Mouse (Mus musculus): ENCODE results near the gene Zkscan3. TPM values are rescaled to one million over a fixed set of nuclear protein-coding genes. Genes with fewer than 3 reads are reported as not detected.
A peak's percentile ranks its signal among the peaks of the same experiment; 100 is the strongest.

The Zkscan3 gene
- 10 to 100 TPM; 55.7 to 74.1 (median 68.0) TPM for total RNA-seq (2022)

DNA sequence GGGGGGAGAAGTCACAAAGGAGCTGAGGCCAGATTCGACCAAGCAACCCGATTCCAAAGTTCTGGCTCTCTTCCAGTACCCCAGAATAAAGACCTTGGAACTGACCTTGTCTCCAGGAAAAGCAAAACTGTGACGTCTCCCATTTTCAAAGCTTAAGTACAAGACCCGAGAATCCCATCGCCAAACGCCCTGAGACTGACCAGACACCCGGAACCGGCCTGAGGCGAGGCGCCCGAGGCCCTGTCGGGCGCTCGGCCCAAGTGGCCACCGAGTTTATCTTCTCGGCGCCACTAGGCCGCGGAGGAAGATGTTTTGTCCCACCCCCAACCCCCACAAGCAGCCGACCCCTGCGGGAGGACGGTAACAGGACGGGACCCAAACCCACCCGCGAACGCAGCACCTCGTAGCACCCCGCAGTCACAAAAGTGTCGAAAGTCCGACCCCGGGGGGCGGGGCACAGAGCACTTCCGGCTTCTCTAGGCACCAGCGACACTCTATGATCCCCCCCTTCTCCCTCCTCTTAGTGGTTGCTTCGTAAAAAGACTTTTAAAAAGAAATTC is at the start of gene Zkscan3:
Zkscan3 (minus strand) TSS at position 469 of the 560 bp plus-strand sequence.
- peak; percentile 68 for DNase-seq

GRCm38 (mm10) chr13:21447856-21448614 is 45.5 kb upstream of the Zkscan3 start:
- DNase-seq: no peak

GRCm38 (mm10) chr13:21446796-21447195 is 44.2 kb upstream of the Zkscan3 start:
- DNase-seq: no peak

- no peak for DNase-seq
Measured at GRCm38 (mm10) chr13:21441207-21441572, 38.6 kb upstream of the Zkscan3 start.

GRCm38 (mm10) chr13:21440503-21441206 is 38.1 kb upstream of the Zkscan3 start, which contains the start of gene Pgbd1:
Gene Pgbd1, minus strand, starts transcription at chr13:21441058.
- DNase-seq: peak; percentile 76

- no peak for DNase-seq
Measured at GRCm38 (mm10) chr13:21435476-21435875, 32.9 kb upstream of the Zkscan3 start.

DNA sequence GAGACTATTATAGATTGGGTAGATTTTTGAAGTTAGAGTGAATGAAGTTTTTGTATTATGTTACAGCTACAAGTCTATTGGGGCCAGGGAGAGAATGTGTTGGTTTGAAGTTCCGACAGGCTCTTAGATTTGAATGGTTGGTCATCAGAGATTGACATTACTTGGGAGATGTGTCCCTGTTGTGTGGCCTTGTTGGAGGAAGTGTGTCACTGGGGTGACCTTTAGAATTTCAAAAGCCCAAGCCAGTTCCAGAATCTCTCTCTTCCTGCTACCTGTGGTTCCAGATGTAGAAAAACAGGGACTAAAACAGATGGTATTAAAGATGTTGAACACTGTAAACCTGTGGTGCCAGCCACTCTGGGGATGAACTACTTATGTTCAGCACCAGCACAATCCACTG is 25.1 kb upstream of the Zkscan3 start:
- no peak for DNase-seq

DNA sequence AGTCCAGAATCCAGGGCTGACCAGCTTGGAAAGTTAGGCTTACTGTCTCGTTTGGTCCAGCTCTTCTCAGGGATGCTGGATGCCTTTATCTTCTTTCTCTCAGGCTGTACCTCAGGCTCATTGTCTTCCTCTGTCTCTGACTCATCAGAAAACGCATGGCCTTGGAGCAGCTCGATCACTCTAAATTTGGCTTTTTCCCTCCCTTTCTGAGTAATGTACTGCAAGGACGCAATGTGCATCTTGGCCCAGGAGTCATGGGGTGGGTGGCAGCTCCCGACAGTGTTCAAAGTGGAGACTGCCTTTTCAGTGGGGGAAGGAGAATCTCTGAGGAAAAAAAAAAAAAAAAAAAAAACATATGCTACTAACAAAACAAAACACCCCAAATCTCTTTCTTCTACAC is 20.7 kb upstream of the Zkscan3 start:
- peak; percentile 70 for DNase-seq

GRCm38 (mm10) chr13:21418865-21419264 is 16.3 kb upstream of the Zkscan3 start:
- DNase-seq: no peak

DNA sequence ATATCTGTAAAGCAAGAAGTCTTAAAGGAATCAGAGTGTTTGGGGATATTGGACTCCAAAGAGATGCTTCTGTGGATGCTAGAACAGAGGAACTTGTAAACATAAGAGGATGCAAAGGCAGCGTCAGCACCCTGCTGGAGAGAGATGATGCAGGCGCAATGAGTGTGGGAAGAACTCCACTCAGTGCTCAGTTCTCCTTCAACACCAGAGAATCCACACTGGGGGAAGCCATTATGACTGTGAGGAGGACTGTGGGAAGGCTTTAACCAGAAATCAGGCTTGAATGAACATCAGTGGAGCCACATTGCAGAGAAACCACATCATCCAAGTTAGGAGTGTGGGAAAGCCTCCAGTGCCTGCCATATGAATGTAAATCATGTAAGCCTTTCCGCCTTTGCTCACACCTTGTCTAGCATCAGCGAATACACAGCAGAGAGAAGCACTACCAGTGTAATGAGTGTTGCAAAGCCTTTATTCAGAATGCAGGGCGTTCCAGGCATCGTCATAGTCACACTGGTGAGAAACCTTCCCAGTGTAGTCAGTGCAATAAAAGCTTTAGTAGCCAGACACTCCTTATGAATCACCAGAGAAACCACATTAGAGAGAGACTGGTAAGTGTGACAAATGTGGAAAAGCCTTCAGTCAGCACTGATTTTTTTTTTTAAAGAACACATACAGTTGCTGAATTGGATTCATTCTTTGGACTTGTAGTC is 14.9 kb upstream of the Zkscan3 start:
- no peak for DNase-seq

DNA sequence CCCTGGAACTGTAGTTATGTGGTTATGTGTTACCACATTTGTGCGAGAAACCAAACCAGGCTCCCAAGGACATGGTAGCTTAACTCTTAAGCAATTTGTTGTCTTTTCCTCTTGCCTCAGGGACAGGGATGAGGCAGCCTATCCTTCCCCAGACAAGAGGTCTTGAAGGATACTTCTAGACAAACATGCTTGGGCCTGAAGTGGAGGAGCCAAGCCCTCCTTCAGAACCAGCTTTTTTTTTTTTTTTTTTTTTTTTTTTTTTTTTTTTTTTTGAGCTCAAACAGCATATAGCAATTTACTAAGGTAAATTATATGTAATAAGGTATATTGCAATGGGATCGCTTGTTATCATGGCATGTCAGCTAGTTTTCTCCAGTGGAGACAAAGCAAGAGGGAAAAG is 13.2 kb upstream of the Zkscan3 start:
- DNase-seq: no peak

DNA sequence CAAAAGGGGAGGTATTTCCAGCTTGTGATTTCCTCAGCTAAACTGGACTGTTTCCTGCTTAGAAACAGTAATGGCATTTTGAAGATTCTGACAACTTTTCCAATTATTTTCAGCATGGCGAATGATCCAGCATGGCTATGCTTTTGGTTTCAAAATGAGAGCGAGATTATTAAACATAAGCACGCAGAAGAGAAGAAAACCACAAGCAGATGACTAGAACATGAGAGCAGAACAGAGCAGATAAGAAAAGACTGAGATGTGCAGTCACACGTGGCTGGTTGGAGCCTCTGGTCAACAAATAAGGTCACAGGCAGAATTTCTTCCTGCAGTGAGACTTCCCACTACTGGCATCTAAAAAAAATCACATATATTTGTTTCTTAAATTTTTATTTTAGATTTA is 12.7 kb upstream of the Zkscan3 start:
- DNase-seq: no peak

DNA sequence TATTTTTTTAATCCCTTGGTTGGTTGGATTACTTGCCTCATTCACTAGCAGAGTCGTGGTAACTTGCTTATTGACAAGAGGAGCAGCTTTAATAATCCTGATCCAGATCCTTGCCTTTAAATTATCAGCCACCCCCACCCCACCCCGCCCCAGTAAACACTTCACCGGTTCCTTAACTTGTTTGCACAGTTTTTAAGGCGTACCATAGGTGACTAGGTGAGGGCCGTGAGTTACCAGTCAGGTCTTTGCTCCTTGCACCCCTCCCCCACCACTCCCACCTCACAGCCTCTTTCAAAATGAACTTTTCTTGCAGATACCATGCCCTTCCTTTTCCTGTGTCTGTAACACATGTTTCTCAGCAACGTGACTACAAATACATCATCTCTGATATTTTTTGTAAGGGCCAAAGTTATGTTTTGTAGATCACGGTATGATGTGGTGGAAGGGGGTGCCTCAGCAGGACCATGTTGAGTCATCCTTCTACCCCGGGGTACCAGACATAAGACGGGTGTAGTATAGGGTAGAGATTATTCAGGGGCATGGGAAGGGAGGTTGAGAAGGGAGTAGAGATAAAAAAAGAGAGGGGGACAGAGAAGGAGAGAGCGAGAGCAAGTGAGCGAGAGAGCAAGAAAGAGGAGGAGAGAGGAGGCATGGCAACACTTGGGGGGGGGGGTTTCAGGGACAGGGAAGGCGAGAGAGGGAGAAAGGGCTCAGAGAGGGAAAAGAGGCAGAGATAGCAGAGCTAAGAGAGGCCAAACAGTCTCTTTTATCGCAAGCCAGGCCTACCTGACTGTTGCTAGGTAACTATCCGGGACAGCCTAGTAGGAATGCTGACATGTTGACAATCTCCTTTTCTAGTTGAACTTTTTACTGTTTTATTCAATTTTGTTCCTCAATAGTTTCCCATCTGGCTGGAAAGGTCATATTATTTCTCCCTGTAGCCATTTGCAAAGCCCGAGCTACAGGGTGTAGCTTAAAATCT is 12.0 kb upstream of the Zkscan3 start:
- no peak for DNase-seq

DNA sequence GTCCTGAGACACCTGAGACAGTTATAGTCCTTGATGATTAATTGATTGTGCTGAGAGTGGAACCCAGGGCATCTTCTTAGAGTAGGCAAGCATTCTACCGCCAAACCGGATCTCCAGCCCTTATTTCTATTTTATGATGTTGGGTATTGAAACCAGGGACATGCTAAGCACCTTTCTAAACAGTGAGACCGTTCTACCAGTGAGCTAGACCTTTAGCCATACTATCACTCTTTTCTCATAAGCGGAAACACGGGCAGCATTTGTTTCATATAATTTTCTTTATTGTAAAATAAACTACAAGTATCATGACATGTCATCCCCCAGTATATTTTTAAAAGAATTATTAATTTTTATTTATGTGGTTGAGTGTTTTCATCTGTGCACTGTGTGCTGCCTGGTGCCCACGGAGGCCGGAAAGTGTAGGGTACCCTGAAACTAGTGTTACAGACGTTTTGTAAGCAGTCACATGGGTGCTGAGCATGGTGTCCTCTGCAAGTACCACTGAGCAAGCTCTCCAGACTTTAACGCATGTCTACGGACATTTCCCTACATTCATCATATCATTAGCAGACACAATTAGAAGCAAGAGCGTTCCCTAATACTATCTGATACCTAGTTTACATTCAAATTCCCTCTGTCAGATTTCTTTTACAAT is 6.4 kb upstream of the Zkscan3 start:
- DNase-seq: no peak

- DNase-seq: peak; percentile 87
Measured at GRCm38 (mm10) chr13:21407969-21408804, 5.6 kb upstream of the Zkscan3 start.

GRCm38 (mm10) chr13:21407341-21407740 is 4.8 kb upstream of the Zkscan3 start:
- no peak for DNase-seq

DNA sequence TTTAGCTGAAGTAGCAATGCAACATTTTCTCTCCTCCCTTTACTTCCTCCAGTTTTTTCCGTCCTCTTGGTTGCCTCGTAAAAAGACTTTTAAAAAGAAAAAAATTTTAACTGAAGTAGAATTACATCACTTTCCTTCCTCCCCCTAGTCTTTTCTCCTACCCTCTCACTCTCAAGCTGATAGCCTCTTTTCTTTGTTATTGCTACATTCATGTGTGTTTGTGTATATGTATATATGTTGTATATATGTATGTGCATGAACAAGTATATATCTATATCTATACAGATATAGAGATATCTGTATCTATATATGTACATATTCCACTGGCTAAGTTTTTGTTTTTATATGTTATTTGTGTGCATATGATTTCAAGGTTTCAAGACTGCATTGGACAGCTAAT is 293 bp upstream of the Zkscan3 start:
- DNase-seq: no peak

DNA sequence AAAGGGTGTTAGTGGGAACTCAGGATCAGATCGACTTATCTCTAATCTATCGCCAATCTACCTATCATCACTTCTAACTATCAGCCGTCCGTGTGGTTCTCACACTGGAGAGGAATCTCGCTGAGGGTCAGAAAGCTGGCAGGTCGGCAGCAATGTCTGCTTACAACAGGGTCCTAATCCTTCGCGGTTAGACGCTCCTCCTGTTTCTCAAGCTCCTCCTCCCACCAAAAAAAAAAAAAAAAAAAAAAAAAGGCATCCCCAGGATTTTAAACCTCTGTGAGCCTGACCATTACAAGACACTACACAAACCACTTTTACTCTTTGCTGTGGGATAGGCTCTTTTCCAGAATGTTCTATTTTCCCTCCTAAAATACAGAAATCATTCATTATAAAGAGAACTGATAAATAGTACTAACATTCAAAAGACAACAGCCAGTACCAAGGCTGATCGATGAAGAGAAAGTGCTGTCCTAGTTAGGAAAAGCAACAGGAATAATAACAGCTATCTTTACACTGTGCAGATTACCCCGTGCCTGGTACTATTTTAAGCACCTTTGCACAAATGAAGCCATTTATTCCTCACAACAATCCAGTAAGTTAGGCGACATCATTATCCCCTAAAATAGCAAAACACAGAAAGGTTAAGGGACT is 794 bp downstream of the Zkscan3 start:
- DNase-seq: no peak

DNA sequence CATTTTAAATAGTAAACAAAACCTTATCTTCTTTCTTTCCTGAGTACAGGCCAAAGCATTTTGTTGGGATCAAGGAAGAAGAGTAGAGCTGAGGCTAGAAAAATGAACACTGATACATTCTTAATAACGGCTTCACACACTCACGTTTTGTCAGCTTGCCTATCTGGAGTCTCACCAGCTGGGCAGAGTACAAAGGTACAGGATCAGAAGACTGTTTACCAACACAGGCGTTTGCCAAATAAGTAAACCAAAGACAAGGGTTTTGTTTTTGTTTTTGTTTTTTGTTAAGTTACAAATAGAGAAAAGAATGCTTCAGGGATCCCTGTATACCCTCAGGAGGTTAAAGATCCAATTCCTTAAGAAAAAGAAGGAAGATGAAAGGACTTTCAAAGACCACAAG is 1.4 kb downstream of the Zkscan3 start:
- DNase-seq: no peak

GRCm38 (mm10) chr13:21397486-21397885 is 5.1 kb downstream of the Zkscan3 start:
- no peak for DNase-seq
